Mouse (Mus musculus): ENCODE measurements around the gene Ankrd28. TPM values are rescaled to one million over a fixed set of nuclear protein-coding genes. Genes with fewer than 3 reads are reported as not detected.
A peak's percentile ranks its signal among the peaks of the same experiment; 100 is the strongest.

Gene Ankrd28
- polyA plus RNA-seq, 1 experiment from 2014 or later, result 11.9 TPM

- Histone ChIP-seq H3K36me3 (ENCODE audit: control insufficient read depth, insufficient read depth, low read length) (no peaks in the 10 kb centered on the region), H3K4me1 (ENCODE audit: control insufficient read depth, insufficient read depth, low read length) (peaks cover 4% of the 10 kb centered on the region; the same call in 1 of the 2 replicates), H3K4me2 (ENCODE audit: low read depth, low read length) (no peak overlapping the region), H3K9me3 (ENCODE audit: control insufficient read depth, low read length) (no peaks in the 10 kb centered on the region), H3K4me3 (ENCODE audit: low read depth, low read length) (no peak overlapping the region), H3K27ac (replicated peaks; ENCODE audit: low read depth, low read length) (no peak overlapping the region), H3K27me3 (replicated peaks; ENCODE audit: control insufficient read depth, insufficient read depth, low read length) (no peaks in the 10 kb centered on the region), H3K9ac (ENCODE audit: low read depth, low read length) (no peak overlapping the region)
- 92% methylated on average over 1 of the region's 1 CpGs for WGBS
- ATAC-seq (ENCODE audit: low read depth) (no peak), DNase-seq (ENCODE audit: low spot score) (no peak)
These were observed 144.2 kb downstream of the Ankrd28 start for GRCm38 (mm10) chr14:31686231-31686630.

DNA sequence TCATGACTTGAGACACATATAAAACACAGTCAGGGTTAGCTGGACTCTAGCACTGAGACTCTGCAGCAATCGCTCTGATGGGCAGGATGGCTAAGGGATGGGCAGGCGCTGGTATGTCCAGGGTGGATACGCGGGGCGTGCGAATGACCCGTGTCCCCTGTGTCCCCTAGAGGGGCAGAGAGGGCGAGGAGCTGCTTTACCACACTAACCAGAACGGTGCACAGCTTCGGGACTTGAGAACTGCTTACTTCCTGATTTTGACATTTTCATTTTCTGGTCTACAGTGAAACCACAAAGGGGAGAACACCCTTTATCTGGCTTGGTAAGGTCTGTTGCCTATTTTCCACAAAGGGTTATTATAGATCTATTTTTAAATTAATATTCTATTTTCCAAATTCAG lies 144.8 kb downstream of the Ankrd28 start:
- no peaks in the 10 kb centered on the region for H3K36me3 ChIP-seq (ENCODE audit: control insufficient read depth, insufficient read depth, low read length)
- no peak for DNase-seq (ENCODE audit: low spot score)
- H3K27me3 ChIP-seq (replicated peaks; ENCODE audit: control insufficient read depth, insufficient read depth, low read length), result no peaks in the 10 kb centered on the region
- WGBS, result 87% methylated on average over 10 of the region's 10 CpGs
- peaks cover 4% of the 10 kb centered on the region; the same call in 1 of the 2 replicates for H3K4me1 ChIP-seq (ENCODE audit: control insufficient read depth, insufficient read depth, low read length)
- ATAC-seq (ENCODE audit: low read depth), result no peak
- H3K4me2 ChIP-seq (ENCODE audit: low read depth, low read length), result no peak overlapping the region
- no peak overlapping the region for H3K4me3 ChIP-seq (ENCODE audit: low read depth, low read length)
- no peaks in the 10 kb centered on the region for H3K9me3 ChIP-seq (ENCODE audit: control insufficient read depth, low read length)
- H3K27ac ChIP-seq (replicated peaks; ENCODE audit: low read depth, low read length), result no peak overlapping the region
- H3K9ac ChIP-seq (ENCODE audit: low read depth, low read length), result no peak overlapping the region

DNA sequence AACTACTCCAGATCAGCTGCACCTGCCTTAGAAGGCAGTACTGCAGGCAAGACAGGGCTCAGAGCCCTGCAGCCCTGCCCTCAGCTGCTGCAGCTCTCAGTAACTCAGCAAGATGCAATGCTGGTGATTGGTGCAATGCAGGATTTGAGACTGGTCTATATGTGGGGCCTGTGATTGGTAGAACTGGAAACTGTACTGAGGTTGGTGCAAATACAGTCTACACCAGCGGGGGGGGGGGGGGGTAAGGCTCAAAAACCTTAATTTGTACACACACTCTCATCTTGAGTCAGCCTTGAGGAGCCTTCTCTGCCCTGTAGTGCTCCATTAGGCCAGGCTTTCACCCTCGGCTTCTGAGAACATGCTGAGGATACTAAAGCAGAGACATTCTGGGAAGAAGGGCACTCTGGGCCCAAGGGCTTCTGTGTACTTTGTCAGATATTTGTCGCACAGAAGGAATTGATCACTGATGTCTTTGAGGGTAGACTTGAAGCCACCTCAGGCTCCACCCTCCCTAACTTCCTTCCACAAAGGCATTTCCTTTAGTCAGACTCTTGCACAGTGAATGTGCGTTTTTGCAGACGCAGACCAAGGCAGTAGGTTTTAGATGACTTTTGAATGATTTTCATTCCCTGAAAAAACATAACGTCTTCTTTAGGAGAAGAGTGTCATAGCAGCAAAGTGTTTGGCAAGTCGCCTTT lies 146.0 kb downstream of the Ankrd28 start:
- Histone ChIP-seq H3K27ac (replicated peaks; ENCODE audit: low read depth, low read length) (no peak overlapping the region), H3K9me3 (ENCODE audit: control insufficient read depth, low read length) (no peaks in the 10 kb centered on the region), H3K9ac (ENCODE audit: low read depth, low read length) (no peak overlapping the region), H3K36me3 (ENCODE audit: control insufficient read depth, insufficient read depth, low read length) (no peaks in the 10 kb centered on the region), H3K4me3 (ENCODE audit: low read depth, low read length) (no peak overlapping the region), H3K27me3 (replicated peaks; ENCODE audit: control insufficient read depth, insufficient read depth, low read length) (no peaks in the 10 kb centered on the region), H3K4me1 (ENCODE audit: control insufficient read depth, insufficient read depth, low read length) (peaks cover 4% of the 10 kb centered on the region; the same call in 1 of the 2 replicates), H3K4me2 (ENCODE audit: low read depth, low read length) (no peak overlapping the region)
- DNase-seq (ENCODE audit: low spot score), result no peak
- ATAC-seq (ENCODE audit: low read depth), result no peak
- 52% methylated on average over 7 of the region's 7 CpGs for WGBS

DNA sequence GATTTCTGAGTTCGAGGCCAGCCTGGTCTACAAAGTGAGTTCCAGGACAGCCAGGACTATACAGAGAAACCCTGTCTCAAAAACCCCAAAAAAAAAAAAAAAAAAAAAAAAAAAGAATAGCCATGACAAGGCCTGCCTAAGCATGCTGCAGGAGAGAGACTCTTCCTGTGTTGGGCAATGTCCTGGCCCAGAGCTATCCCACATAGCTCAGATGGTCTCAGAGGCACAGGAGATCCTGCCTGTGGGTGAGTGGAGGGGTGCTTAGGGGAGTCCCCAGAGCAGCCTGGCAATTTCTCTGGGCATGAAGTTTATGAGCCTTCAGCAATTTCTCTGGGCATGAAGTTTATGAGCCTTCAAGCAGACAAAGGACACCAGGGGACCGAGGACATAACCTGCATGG lies 146.8 kb downstream of the Ankrd28 start:
- no peaks in the 10 kb centered on the region for H3K36me3 ChIP-seq (ENCODE audit: control insufficient read depth, insufficient read depth, low read length)
- no peak overlapping the region for H3K9ac ChIP-seq (ENCODE audit: low read depth, low read length)
- 89% methylated on average over 2 of the region's 2 CpGs for WGBS
- no peak overlapping the region for H3K4me2 ChIP-seq (ENCODE audit: low read depth, low read length)
- no peak overlapping the region for H3K4me3 ChIP-seq (ENCODE audit: low read depth, low read length)
- H3K27me3 ChIP-seq (replicated peaks; ENCODE audit: control insufficient read depth, insufficient read depth, low read length), result no peaks in the 10 kb centered on the region
- DNase-seq (ENCODE audit: low spot score) (no peak), ATAC-seq (ENCODE audit: low read depth) (no peak)
- H3K4me1 ChIP-seq (ENCODE audit: control insufficient read depth, insufficient read depth, low read length), result peaks cover 4% of the 10 kb centered on the region; the same call in 1 of the 2 replicates
- H3K9me3 ChIP-seq (ENCODE audit: control insufficient read depth, low read length), result no peaks in the 10 kb centered on the region
- no peak overlapping the region for H3K27ac ChIP-seq (replicated peaks; ENCODE audit: low read depth, low read length)

DNA sequence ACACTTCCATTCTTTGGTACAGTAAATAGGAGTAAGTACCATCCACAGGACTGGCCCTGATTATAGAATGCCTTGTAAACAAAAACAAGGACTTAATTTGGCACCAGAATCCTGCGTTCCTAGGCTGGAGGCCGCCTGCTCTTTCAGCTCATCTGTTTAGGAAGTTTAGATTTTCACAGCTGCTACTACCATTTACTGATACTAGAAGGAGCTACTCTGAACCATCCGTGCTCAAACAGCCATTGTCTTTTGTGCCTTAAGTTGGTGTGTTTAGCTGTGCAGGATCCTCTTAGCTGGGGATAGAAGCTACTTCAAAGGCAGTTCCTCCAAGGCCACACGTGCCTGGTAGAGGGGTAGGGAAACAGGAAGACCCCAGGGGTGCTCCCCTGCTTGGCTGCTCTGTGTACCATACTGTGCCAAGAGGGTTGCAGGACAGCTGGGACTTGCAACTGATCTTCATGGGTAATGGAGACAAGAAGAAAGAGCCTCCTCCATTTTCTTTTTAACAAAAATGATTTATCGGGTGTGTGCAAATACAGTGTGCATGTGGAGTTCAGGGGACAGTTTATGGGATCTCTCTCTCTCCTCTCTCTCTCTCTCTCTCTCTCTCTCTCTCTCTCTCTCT lies 148.4 kb downstream of the Ankrd28 start:
- 43% methylated on average over 5 of the region's 5 CpGs for WGBS
- Histone ChIP-seq H3K4me1 (ENCODE audit: control insufficient read depth, insufficient read depth, low read length) (peaks cover 4% of the 10 kb centered on the region; the same call in 1 of the 2 replicates), H3K4me3 (ENCODE audit: low read depth, low read length) (no peak overlapping the region), H3K27ac (replicated peaks; ENCODE audit: low read depth, low read length) (peak overlapping the region; percentile 39; the same call in 1 of the 2 replicates), H3K36me3 (ENCODE audit: control insufficient read depth, insufficient read depth, low read length) (no peaks in the 10 kb centered on the region), H3K9me3 (ENCODE audit: control insufficient read depth, low read length) (no peaks in the 10 kb centered on the region), H3K27me3 (replicated peaks; ENCODE audit: control insufficient read depth, insufficient read depth, low read length) (no peaks in the 10 kb centered on the region), H3K9ac (ENCODE audit: low read depth, low read length) (no peak overlapping the region), H3K4me2 (ENCODE audit: low read depth, low read length) (no peak overlapping the region)
- DNase-seq (ENCODE audit: low spot score) (no peak), ATAC-seq (ENCODE audit: low read depth) (no peak)

DNA sequence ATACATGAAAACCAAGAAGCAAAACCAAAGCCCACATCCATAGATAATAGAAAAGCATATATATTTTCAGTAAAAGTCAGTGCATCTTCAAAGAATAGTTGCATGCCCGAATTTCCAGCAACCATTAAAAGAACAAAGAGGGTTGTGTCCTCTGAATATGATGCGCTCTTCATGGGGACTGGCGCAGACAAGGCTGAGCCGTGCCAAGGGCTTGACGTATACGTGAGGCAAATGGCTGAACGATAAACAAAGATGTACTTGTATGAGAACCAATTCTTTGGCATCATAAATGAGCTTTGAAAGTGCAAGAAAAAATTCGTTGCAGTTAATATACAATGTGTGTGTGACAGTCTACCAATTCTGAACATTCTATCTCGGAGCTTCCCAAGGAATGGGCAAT lies 149.2 kb downstream of the Ankrd28 start:
- no peak overlapping the region for H3K27ac ChIP-seq (replicated peaks; ENCODE audit: low read depth, low read length)
- H3K36me3 ChIP-seq (ENCODE audit: control insufficient read depth, insufficient read depth, low read length), result no peaks in the 10 kb centered on the region
- WGBS, result 76% methylated on average over 9 of the region's 9 CpGs
- DNase-seq (ENCODE audit: low spot score) (no peak), ATAC-seq (ENCODE audit: low read depth) (no peak)
- no peak overlapping the region for H3K9ac ChIP-seq (ENCODE audit: low read depth, low read length)
- H3K4me3 ChIP-seq (ENCODE audit: low read depth, low read length), result no peak overlapping the region
- H3K9me3 ChIP-seq (ENCODE audit: control insufficient read depth, low read length), result no peaks in the 10 kb centered on the region
- H3K27me3 ChIP-seq (replicated peaks; ENCODE audit: control insufficient read depth, insufficient read depth, low read length), result no peaks in the 10 kb centered on the region
- peaks cover 4% of the 10 kb centered on the region; the same call in 1 of the 2 replicates for H3K4me1 ChIP-seq (ENCODE audit: control insufficient read depth, insufficient read depth, low read length)
- no peak overlapping the region for H3K4me2 ChIP-seq (ENCODE audit: low read depth, low read length)

DNA sequence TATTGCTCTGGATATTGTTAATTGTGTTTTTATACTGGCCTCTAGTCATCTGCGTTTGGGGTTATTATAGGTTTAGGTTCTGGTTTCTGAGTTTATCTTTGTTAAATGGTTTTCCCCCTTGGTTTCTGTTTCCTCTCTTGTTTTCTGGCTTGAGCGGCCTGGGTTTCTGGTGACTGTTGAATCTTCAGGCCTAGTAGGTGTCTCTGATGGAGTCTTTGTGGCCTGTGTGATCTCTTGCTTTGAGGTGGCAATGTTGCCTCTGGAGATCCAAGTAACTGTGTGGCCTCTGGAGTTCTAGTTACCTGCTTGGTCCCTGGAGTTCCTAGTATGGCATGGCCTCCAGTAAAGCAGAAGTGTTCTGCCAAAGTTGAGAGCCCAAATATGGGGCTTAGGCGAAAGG lies 149.8 kb downstream of the Ankrd28 start:
- Histone ChIP-seq H3K4me3 (ENCODE audit: low read depth, low read length) (no peak overlapping the region), H3K27ac (replicated peaks; ENCODE audit: low read depth, low read length) (no peak overlapping the region), H3K4me2 (ENCODE audit: low read depth, low read length) (no peak overlapping the region), H3K36me3 (ENCODE audit: control insufficient read depth, insufficient read depth, low read length) (no peaks in the 10 kb centered on the region), H3K4me1 (ENCODE audit: control insufficient read depth, insufficient read depth, low read length) (peaks cover 2% of the 10 kb centered on the region; the same call in 1 of the 2 replicates), H3K9ac (ENCODE audit: low read depth, low read length) (no peak overlapping the region), H3K27me3 (replicated peaks; ENCODE audit: control insufficient read depth, insufficient read depth, low read length) (no peaks in the 10 kb centered on the region), H3K9me3 (ENCODE audit: control insufficient read depth, low read length) (no peaks in the 10 kb centered on the region)
- 95% methylated on average over 3 of the region's 3 CpGs for WGBS
- no peak for ATAC-seq (ENCODE audit: low read depth)
- DNase-seq (ENCODE audit: low spot score), result no peak

GRCm38 (mm10) chr14:31671635-31672320 lies 158.7 kb downstream of the Ankrd28 start:
- WGBS, result 53% methylated on average over 10 of the region's 10 CpGs
- no peaks in the 10 kb centered on the region; the same call in 1 of the 2 replicates for H3K9me3 ChIP-seq (ENCODE audit: control insufficient read depth, low read length)
- no peak overlapping the region for H3K27ac ChIP-seq (replicated peaks; ENCODE audit: low read depth, low read length)
- ATAC-seq (ENCODE audit: low read depth) (no peak), DNase-seq (ENCODE audit: low spot score) (no peak)
- no peak overlapping the region for H3K4me3 ChIP-seq (ENCODE audit: low read depth, low read length)
- peaks cover 11% of the 10 kb centered on the region for H3K36me3 ChIP-seq (ENCODE audit: control insufficient read depth, insufficient read depth, low read length)
- no peak overlapping the region for H3K9ac ChIP-seq (ENCODE audit: low read depth, low read length)
- no peaks in the 10 kb centered on the region for H3K27me3 ChIP-seq (replicated peaks; ENCODE audit: control insufficient read depth, insufficient read depth, low read length)
- H3K4me1 ChIP-seq (ENCODE audit: control insufficient read depth, insufficient read depth, low read length), result peaks cover 13% of the 10 kb centered on the region; the same call in 1 of the 2 replicates
- no peak overlapping the region for H3K4me2 ChIP-seq (ENCODE audit: low read depth, low read length)
